In the genomic region with DNA sequence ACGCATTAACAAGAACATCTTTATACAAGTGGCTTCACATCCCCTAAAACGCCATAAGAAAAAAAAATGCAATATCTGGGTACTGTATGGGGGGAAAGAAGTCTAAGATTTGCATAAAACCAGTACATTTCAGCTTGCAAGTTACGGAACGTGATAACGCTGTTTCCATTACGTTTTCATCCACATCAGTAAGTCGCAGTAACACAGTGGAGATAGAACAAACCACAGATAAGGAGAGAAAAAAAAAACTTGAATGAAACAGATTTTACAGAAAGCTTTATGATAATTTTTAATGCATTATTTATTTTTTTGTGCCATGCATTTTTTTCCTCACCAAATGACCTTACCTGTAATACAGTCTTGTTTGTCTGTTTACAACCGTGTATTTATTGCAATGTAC, we compare ENCODE assay signal across 32 mouse cellular contexts.
"Had no signal": no experiment of that assay in that cellular context is flagged by ENCODE, and none has a peak within 500 bp of the region (broad histone marks: within the 10 kb centered on the region; RNA-seq: fewer than 3 reads in every experiment).

No protein-coding gene starts in this region.

- H3K27ac ChIP-seq: limb, embryonic 10.5 days; limb, embryonic 12.5 days; limb, embryonic 13.5 days; limb, embryonic 15.5 days; liver, embryonic 12.5 days; liver, embryonic 13.5 days; liver, embryonic 14.5 days; liver, embryonic 15.5 days; lung, embryonic 15.5 days; macrophage; midbrain, embryonic 10.5 days; midbrain, embryonic 12.5 days; midbrain, embryonic 13.5 days; midbrain, embryonic 15.5 days; neural tube, embryonic 12.5 days had no signal

- H3K4me1 ChIP-seq: limb, embryonic 15.5 days; liver, embryonic 12.5 days; liver, embryonic 13.5 days; liver, embryonic 15.5 days; lung, embryonic 15.5 days; megakaryocyte, embryonic 14.5 days; midbrain, embryonic 10.5 days; midbrain, embryonic 12.5 days; midbrain, embryonic 13.5 days; midbrain, embryonic 15.5 days; neural tube, embryonic 12.5 days had no signal

- H3K4me2 ChIP-seq: limb, embryonic 12.5 days; limb, embryonic 13.5 days; limb, embryonic 15.5 days; liver, embryonic 11.5 days; liver, embryonic 12.5 days; liver, embryonic 13.5 days; liver, embryonic 15.5 days; lung, embryonic 14.5 days; lung, embryonic 15.5 days; midbrain, embryonic 11.5 days; midbrain, embryonic 12.5 days; midbrain, embryonic 13.5 days; midbrain, embryonic 15.5 days; neural tube, embryonic 12.5 days had no signal

- H3K27me3 ChIP-seq: limb, embryonic 12.5 days; limb, embryonic 13.5 days; limb, embryonic 15.5 days; liver, embryonic 12.5 days; liver, embryonic 13.5 days; liver, embryonic 15.5 days; lung, embryonic 15.5 days; megakaryocyte, embryonic 14.5 days; midbrain, embryonic 12.5 days; midbrain, embryonic 13.5 days; midbrain, embryonic 15.5 days; neural tube, embryonic 12.5 days had no signal

- ATAC-seq: liver, embryonic 12.5 days; liver, postnatal 0 days; lung, postnatal 0 days; midbrain, embryonic 13.5 days; midbrain, embryonic 15.5 days; midbrain, embryonic 16.5 days had no signal

- H3K9ac ChIP-seq: limb, embryonic 12.5 days; limb, embryonic 13.5 days; limb, embryonic 15.5 days; liver, embryonic 12.5 days; liver, embryonic 13.5 days; liver, embryonic 14.5 days; liver, embryonic 15.5 days; liver, postnatal 0 days; lung, embryonic 14.5 days; lung, embryonic 15.5 days; midbrain, embryonic 12.5 days; midbrain, embryonic 13.5 days; midbrain, embryonic 15.5 days; neural tube, embryonic 12.5 days had no signal

- H3K4me3 ChIP-seq: limb, embryonic 10.5 days; limb, embryonic 12.5 days; limb, embryonic 13.5 days; limb, embryonic 15.5 days; liver, embryonic 12.5 days; liver, embryonic 13.5 days; liver, embryonic 15.5 days; lung, embryonic 15.5 days; megakaryocyte, embryonic 14.5 days; midbrain, embryonic 10.5 days; midbrain, embryonic 12.5 days; midbrain, embryonic 13.5 days; midbrain, embryonic 15.5 days; myocyte; neural tube, embryonic 12.5 days had no signal

- DNase-seq: left cerebral cortex, postnatal 4 days; liver; liver, embryonic 13.5 days; liver, postnatal 0 days; lung, adult 18-20 months; lung, adult 2 months; lung, embryonic 14.5 days; lung, postnatal 10 days; lung, postnatal 14 days; lung, postnatal 36 days; lung, postnatal 4 days; midbrain, embryonic 14.5 days had no signal

- H3K9me3 ChIP-seq: limb, embryonic 10.5 days; limb, embryonic 12.5 days; limb, embryonic 13.5 days; limb, embryonic 15.5 days; liver, embryonic 12.5 days; liver, embryonic 13.5 days; liver, embryonic 15.5 days; lung, embryonic 15.5 days; midbrain, embryonic 10.5 days; midbrain, embryonic 12.5 days; midbrain, embryonic 13.5 days; midbrain, embryonic 15.5 days; neural tube, embryonic 12.5 days had no signal
